Mouse (Mus musculus) layer of hippocampus, adult 9-10 months (tissue): ENCODE results near the gene P2ry4.

Experiments
- DNase-seq: peaks from one replicate; pipeline ENCODE4 v3.0.0; 2022; ENCODE audit warnings: low spot score

The P2ry4 gene

DNA sequence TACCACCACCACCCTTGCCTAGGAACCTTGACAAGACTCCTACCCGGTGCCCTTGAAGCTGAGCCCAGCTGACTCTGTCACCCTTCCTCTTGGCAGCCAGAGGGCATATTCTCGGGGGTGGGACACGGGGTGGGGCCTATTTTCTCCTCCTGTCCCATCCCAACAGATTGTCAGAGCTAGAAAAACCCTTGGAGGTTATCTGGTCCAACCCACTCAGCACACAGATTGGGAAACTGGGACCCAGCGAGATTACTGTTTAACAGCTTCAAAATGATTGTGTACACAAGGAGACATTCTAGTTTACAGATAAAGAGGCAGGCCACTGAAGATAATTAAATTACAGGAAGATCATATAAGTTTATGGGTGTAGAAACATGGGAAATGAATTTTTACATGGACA is at the start of gene P2ry4:
P2ry4 (minus strand) TSS at position 79 of the 400 bp plus-strand sequence.
- no peak for DNase-seq

GRCm38 (mm10) chrX:100638477-100638876 is 43.8 kb upstream of the P2ry4 start:
- no peak for DNase-seq

DNA sequence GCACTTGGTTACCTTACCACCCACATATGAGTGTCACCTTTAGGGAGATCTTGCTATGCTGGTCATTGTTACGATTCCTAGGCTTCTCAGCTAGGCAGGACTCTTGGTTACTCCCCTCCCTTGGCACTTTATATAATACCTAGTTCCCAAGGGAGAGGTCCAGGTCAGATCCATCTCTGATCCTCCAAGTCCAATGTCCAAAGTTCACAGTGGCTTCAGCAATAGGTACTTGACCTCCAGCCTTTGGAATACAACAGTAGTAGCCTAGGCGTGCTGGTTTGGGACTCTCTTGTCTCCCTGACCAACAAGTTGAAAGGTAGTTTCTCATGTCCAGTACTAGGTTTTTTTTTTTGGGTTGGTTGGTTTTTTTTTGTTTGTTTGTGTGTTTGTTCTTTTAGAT is 34.4 kb upstream of the P2ry4 start:
- no peak for DNase-seq

- peak; percentile 39 for DNase-seq
Observed at GRCm38 (mm10) chrX:100625802-100626793, 31.4 kb upstream of the P2ry4 start, which contains the start of gene Pdzd11. Pdzd11 (minus strand) TSS chrX:100626568.

GRCm38 (mm10) chrX:100625546-100625801 is 30.8 kb upstream of the P2ry4 start, which contains the start of gene Kif4:
Kif4 (plus strand) TSS chrX:100625737.
- no peak for DNase-seq

DNA sequence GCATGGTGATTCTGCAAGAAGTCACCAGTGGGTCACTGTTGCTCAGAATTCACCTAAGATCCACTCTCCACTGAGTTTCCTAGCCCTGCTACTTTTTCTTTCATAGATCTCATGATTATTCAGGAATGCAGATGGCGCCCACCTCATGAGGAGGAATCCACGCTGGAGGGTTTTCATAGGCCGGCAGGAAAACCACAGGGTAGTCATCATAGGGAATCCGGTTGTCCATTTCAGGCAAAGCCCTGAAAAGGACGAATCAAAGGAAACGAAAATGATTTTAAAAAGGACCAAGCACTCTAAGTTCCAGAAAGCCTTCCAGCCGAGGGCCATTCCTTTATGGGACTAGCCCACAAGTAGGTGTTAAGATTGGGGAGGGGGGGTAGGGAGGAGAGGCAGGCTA is 30.5 kb upstream of the P2ry4 start:
- no peak for DNase-seq

DNA sequence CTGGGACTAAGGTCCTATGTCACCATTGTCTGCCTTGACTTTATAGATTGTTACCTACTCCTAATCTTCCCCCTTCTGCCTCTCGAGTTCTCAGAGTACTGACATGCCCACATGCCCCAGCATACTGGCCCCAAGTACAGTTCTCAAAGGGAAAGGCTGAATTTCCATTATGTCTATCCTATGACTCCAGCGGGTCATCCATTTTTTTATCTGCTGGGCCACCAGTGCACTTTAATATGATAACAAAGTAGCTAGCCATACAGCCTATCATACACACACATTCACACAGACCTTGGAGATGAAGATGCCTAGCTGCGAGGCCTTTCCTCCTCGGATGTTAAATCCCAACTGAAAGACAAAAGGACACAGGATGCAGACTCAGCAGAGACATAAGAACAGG is 29.6 kb upstream of the P2ry4 start:
- DNase-seq, result no peak

- no peak for DNase-seq
Observed at GRCm38 (mm10) chrX:100621366-100621765, 26.7 kb upstream of the P2ry4 start.

DNA sequence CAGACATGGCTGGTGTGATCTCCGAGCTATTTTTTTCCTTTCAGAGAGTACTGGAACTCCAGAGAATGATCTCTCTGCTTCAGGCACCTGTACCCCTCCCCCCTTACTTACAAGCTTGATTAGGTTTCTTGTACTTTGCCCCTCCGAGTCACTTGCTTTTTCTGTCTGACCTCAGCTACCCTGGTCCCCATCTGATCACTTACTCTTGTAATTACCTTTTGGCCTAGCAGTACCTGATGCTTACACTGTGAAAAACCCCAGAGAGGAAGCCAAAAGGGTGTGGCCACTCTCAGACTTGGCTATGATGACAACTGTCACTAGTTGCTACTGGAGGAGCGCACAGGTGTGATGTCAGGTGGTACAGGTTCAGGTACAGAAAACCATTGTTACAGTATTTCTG is 23.8 kb upstream of the P2ry4 start:
- no peak for DNase-seq

GRCm38 (mm10) chrX:100605314-100605713 is 10.6 kb upstream of the P2ry4 start, which contains the start of gene Arr3:
Arr3 (plus strand) TSS chrX:100605497.
- no peak for DNase-seq

- DNase-seq, result no peak
Observed at GRCm38 (mm10) chrX:100599755-100600154, 5.1 kb upstream of the P2ry4 start.

DNA sequence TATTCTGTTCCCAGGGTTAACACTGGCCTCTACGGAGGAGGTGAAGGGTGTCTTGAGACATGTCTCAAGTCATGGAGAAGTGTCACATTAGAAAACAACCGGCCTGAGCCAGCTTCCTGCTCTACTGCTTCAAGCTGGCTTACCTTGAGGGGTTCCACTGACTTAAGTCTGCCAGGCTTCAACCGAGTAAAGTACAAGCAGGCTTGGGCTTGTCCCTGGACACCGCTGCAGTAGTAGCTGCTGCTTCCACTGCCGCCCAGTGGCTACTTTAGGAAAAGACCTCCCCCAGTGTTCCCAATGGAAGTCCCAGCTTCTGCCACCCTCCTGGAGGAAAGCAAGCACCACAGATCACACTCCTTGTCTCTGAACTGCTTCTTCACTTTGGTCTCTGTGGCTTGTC is 2.8 kb upstream of the P2ry4 start:
- DNase-seq, result no peak

DNA sequence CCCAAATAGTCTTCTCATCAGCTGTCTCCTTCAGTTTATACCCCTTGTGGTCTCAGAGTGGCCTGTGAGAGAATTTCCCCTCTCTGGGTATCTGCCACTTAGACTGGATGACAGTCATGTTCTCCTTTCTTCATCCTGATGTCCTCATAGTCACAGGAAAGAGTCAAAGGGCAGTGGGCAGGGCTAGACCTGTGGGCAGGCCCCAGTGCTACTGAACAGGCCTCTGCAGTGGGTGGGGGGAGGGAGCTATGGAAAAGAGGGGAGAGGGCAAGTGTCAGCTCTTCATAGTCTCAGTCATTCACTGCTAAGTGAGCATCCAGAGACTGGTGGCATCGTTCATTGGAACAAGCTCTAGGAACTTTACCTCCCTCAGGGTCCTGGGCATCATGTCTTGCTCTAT is 22.7 kb downstream of the P2ry4 start, which contains the start of gene Awat1:
Awat1 (plus strand) TSS at position 301 of the 400 bp plus-strand sequence.
- no peak for DNase-seq

DNA sequence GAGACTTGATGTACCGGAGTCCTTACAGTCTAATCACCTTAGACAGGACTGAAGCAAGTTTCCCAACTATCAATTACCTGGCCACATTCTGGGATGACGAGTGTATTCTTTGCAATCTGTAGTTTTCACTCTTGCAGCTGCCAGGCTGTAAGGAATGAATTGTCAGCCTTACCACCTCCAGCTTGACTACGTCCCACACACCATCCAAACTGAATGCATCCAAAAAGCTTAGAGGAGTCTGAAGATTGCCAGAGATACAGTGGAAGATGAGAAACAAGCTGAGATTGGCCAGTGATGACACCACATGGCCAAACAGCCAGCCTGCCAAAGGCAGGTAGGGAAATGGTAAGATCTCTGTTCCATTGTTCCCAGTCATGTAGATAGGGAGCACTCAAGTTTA is 29.0 kb downstream of the P2ry4 start:
- no peak for DNase-seq

GRCm38 (mm10) chrX:100556026-100556425 is 38.6 kb downstream of the P2ry4 start:
- no peak for DNase-seq
